Mouse (Mus musculus) testis, adult 2 months (tissue): Measurements from ENCODE around the gene Rbfox1. TPM values are rescaled to one million over a fixed set of nuclear protein-coding genes. Genes with fewer than 3 reads are reported as not detected.

Source experiments
- H3K27ac ChIP-seq: fragments of 200-500 bp; 2 replicates; pipeline ENCODE4 v1.5.1; 2012; ENCODE audit warnings: low read depth, low read length; ENCODE audit not compliant: control insufficient read depth, insufficient read depth
- H3K27me3 ChIP-seq: fragments of 200-500 bp; 2 replicates; pipeline ENCODE4 v1.6.1; 2012; ENCODE audit warnings: mild to moderate bottlenecking, low read length, moderate library complexity; ENCODE audit not compliant: control insufficient read depth, insufficient read depth
- H3K36me3 ChIP-seq: fragments of 200-500 bp; 2 replicates; pipeline ENCODE4 v1.6.1; 2012; ENCODE audit warnings: mild to moderate bottlenecking, low read length; ENCODE audit not compliant: control insufficient read depth, insufficient read depth
- H3K4me1 ChIP-seq: fragments of 200-500 bp; 2 replicates; pipeline ENCODE4 v1.6.1; 2012; ENCODE audit warnings: low read length; ENCODE audit not compliant: control insufficient read depth, insufficient read depth
- H3K4me3 ChIP-seq: fragments of 200-500 bp; 2 replicates; pipeline ENCODE4 v1.5.1; 2012; ENCODE audit warnings: low read depth, mild to moderate bottlenecking, low read length, moderate library complexity, mixed read lengths; ENCODE audit not compliant: control insufficient read depth
- CTCF ChIP-seq: fragments of 200-500 bp; IDR thresholded peaks from 2 replicates; pipeline ENCODE4 v1.5.1; 2012; ENCODE audit warnings: low read depth, mild to moderate bottlenecking, inconsistent platforms, low read length, moderate library complexity; ENCODE audit not compliant: control insufficient read depth, insufficient read depth, insufficient replicate concordance
- POLR2A ChIP-seq: fragments of 200-500 bp; IDR thresholded peaks from 2 replicates; pipeline ENCODE4 v1.6.1; 2012; ENCODE audit warnings: low read depth, mild to moderate bottlenecking, inconsistent platforms, low read length, moderate library complexity; ENCODE audit not compliant: control insufficient read depth
- polyA plus RNA-seq: library from polyadenylated mRNA; depleted of rRNA; stranded (reverse); fragments of >200 nt; gene quantifications from 2 replicates; pipeline ENCODE4 v1.2.3, GENCODE M21; 2012

Gene Rbfox1
- polyA plus RNA-seq, 1 experiment: 0.23 TPM

DNA sequence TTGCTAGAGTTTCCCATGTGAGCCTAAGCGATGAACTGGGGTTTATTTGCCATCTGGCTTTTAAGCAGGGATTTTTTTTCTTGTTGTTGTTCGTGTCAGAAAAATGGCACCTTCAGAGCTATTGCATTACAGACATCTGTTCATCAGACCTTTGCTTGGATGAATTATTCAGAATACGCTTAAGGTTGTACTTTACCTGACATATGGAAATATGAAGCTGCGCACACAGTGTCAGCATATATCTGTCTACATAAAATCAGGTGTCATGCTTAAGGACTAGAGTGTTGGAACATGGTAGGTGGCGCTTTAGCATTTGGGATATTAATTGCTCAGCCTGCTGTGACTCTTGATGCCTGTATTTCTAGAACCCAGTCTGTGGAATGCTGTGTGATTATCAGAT, 819.7 kb downstream of the Rbfox1 start:
- Histone ChIP-seq H3K4me3 (no peak overlapping the region), H3K36me3 (no peaks in the 10 kb centered on the region), H3K4me1 (no peaks in the 10 kb centered on the region), H3K27me3 (no peaks in the 10 kb centered on the region), H3K27ac (no peak overlapping the region)
- no peak for TF ChIP-seq CTCF

DNA sequence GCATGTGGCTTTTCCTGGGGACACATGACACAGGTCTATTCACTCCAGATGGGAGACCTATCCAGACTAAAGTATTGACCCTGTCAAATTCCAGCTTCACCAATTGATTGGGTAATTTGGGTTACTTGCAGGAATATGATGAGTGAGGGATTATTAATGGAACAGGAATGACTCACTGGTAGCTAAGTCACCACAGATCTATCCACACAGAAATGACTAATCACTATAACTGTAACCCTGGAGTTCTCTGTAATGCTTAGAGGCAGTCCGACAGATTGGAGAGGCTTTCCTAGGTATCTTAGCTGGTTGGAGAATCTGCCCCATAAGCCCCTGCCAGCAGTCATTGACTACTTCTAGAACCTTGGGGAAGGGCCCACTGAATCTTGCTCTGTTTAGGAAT, 827.2 kb downstream of the Rbfox1 start:
- no peak overlapping the region for H3K27ac ChIP-seq
- no peak for TF ChIP-seq CTCF
- no peak for TF ChIP-seq POLR2A
- no peaks in the 10 kb centered on the region for H3K36me3 ChIP-seq
- H3K4me3 ChIP-seq: no peak overlapping the region
- H3K4me1 ChIP-seq: no peaks in the 10 kb centered on the region
- H3K27me3 ChIP-seq: no peaks in the 10 kb centered on the region

DNA sequence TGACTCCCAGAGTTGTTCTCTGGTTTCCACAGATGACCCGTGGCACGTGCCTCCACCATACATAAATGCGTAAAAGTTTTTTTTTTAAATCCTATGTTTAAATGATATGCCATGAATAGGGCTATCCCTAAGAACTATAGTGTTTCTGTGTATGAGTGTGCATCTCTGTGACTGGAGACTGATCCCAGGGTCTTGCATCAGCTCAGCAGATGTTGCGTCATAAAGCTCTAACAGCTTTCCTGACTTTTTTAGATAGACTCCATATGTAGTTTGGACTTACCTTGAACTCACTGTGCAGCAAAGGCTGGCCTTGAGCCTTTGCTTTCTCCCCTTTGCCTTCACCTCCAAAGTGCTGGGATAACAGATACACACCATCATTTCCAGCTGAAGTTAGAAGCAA, 830.1 kb downstream of the Rbfox1 start:
- Histone ChIP-seq H3K4me3 (no peak overlapping the region), H3K36me3 (no peaks in the 10 kb centered on the region), H3K27ac (no peak overlapping the region), H3K27me3 (no peaks in the 10 kb centered on the region), H3K4me1 (no peaks in the 10 kb centered on the region)
- TF ChIP-seq POLR2A (no peak), CTCF (no peak)

DNA sequence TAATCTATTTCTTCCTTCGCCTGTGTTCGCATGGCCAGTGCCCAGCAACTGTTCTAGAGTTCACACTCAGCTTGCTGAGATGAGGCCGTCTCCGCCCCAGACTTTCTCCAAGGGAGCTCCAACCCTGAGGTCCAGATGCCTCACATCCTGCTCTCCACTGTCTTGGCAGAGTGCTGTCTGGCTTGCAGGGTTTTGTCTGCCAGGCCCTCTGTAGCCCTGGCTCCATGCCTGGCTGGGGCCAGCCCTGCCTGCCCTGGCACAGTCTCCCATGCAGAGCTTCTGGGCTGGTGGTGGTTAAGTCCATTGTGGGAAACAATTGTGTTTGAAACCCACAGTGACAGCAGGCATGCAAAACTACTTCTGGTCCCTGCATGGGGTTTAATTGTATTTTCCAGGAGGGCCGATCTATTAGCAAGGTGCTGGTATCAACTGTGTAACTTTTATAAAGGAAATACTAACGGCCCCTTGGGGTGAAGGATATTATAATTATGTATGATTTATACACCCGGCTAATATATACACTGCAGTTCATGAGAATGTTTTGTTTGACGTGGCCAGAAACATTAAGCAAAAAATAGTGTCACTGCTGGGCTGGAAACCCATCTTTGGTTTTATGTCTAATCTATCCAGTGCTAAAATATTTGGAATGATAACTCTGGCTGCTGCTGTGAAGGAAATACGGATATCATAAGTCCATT, 831.2 kb downstream of the Rbfox1 start:
- H3K4me3 ChIP-seq: no peak overlapping the region
- no peak for TF ChIP-seq CTCF
- no peak for TF ChIP-seq POLR2A
- no peaks in the 10 kb centered on the region for H3K4me1 ChIP-seq
- no peaks in the 10 kb centered on the region for H3K36me3 ChIP-seq
- H3K27me3 ChIP-seq: no peaks in the 10 kb centered on the region
- no peak overlapping the region for H3K27ac ChIP-seq

DNA sequence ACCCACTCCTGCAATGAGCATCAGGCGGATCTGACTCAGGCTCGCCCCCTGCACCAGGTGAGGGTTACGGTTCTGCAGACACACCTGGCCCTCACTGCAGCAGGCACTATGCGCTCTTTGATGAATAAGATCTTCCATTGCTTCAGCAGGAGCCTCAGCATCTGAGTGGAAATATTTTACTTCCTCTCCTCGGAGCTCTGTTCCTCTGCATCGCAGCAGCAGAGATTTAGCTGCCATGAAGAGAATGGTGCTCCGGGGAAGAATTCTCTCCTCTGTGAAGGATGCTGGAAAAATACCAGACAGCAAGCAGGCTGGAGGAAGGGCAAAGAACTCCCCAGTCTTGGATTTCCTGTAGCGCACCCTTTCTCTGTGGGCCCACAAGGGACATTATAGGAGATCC, 833.9 kb downstream of the Rbfox1 start:
- TF ChIP-seq CTCF: no peak
- TF ChIP-seq POLR2A: no peak
- Histone ChIP-seq H3K27ac (no peak overlapping the region), H3K27me3 (no peaks in the 10 kb centered on the region), H3K4me1 (no peaks in the 10 kb centered on the region), H3K36me3 (no peaks in the 10 kb centered on the region), H3K4me3 (no peak overlapping the region)

DNA sequence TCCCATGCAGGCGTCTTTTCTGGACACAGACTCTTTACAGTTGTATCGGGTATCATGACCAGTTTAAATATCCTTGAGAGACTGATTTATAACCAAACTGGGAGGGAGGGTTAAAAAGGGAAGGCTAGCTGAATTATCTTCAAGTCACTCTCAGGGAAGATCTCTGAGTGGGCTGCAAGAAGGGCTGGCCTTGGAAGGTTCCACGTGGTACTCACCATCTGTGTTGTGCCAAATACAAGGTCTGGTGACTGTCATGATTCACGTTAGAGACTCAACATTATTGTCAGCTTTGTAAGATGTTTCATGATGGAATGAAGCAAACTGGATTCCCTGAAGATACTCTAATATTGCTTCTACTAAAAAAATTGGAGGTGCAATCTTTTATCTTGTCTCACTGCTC, 847.5 kb downstream of the Rbfox1 start:
- Histone ChIP-seq H3K27me3 (no peaks in the 10 kb centered on the region), H3K4me1 (no peaks in the 10 kb centered on the region)
- TF ChIP-seq CTCF (no peak), POLR2A (no peak)

DNA sequence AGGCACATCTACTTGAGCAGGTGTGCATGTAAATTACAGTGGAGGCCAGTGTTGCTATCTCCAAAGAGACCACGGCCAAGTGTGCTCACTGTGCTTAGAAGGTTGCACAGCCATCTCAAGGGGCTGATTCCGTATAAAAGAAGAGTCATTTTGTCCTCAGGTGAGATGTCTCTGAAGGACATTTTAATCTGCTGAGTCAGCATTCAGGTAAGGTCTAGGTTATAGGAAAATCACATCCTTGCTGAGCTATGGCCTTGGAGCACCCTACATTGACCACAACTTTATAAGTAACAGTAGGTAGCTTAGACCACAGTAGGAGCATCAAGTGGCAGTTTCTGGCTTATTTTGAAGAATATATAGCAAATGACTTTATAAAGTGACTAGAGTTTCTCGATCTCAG, 848.3 kb downstream of the Rbfox1 start:
- Histone ChIP-seq H3K27me3 (no peaks in the 10 kb centered on the region), H3K36me3 (no peaks in the 10 kb centered on the region), H3K4me1 (no peaks in the 10 kb centered on the region), H3K4me3 (no peak overlapping the region), H3K27ac (no peak overlapping the region)
- TF ChIP-seq POLR2A (no peak), CTCF (no peak)

More for the DNA sequence above, 847.5 kb downstream of the Rbfox1 start:
- Histone ChIP-seq H3K4me3 (no peak overlapping the region), H3K27ac (no peak overlapping the region), H3K36me3 (no peaks in the 10 kb centered on the region)

DNA sequence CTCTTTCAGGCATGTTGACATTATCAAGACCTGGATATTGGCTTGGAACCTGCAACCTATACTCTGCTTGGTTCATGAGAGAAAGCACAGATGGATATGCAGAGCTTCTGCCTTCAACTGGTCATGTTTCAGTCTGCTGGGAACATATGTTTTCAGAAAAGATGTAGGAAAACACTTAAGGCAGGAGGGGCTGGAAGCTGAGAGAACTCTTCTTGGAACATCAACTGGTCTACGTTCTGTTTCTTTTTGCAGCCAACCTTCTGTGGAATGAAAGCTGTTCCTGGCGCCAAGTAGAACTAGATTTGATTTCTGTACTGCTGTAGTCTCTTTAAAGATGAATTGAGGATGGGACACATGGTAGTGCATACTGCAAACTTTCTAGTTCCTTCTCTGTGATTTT, 851.4 kb downstream of the Rbfox1 start:
- no peak overlapping the region for H3K27ac ChIP-seq
- no peak overlapping the region for H3K4me3 ChIP-seq
- no peak for TF ChIP-seq CTCF
- no peak for TF ChIP-seq POLR2A
- no peaks in the 10 kb centered on the region for H3K27me3 ChIP-seq
- no peaks in the 10 kb centered on the region for H3K4me1 ChIP-seq
- H3K36me3 ChIP-seq: no peaks in the 10 kb centered on the region
